Mouse (Mus musculus) forebrain, embryonic 12.5 days (tissue): ENCODE measurements around the gene Tmem129. TPM values are rescaled to one million over a fixed set of nuclear protein-coding genes. Genes with fewer than 3 reads are reported as not detected.

Experiments used
- ATAC-seq: fragments of 200-750 bp; cut with Nextera tagmentation; 2 replicates; pipeline ENCODE4 v1.8.0; 2017; ENCODE audit warnings: moderate TSS enrichment; ENCODE audit not compliant: low FRiP score
- H3K27ac ChIP-seq: fragments of 300-500 bp; sonication (generic); 2 replicates; pipeline ENCODE4 v1.5.1; 2016; ENCODE audit warnings: mild to moderate bottlenecking
- H3K27me3 ChIP-seq: fragments of 300-500 bp; sonication (generic); 2 replicates; pipeline ENCODE4 v1.6.1; 2016; ENCODE audit warnings: mild to moderate bottlenecking
- H3K36me3 ChIP-seq: fragments of 300-500 bp; sonication (generic); replicated peaks from 2 replicates; pipeline ENCODE4 v1.6.1; 2016; ENCODE audit warnings: mild to moderate bottlenecking
- H3K4me1 ChIP-seq: fragments of 300-500 bp; sonication (generic); 2 replicates; pipeline ENCODE4 v1.6.1; 2016
- H3K4me2 ChIP-seq: fragments of 300-500 bp; sonication (generic); 2 replicates; pipeline ENCODE4 v1.6.1; 2016; ENCODE audit warnings: mild to moderate bottlenecking, moderate library complexity
- H3K4me3 ChIP-seq: fragments of 300-500 bp; sonication (generic); replicated peaks from 2 replicates; pipeline ENCODE4 v1.5.1; 2016; ENCODE audit warnings: mild to moderate bottlenecking
- H3K9ac ChIP-seq: fragments of 300-500 bp; sonication (generic); 2 replicates; pipeline ENCODE4 v1.6.1; 2016; ENCODE audit warnings: mild to moderate bottlenecking
- H3K9me3 ChIP-seq: fragments of 300-500 bp; sonication (generic); 2 replicates; pipeline ENCODE4 v1.6.1; 2016
- WGBS: fragments of 180-500 bp; shearing (Covaris S2); methylation state at CpG from one replicate; pipeline ENCODE4 v1.1.7; 2016; 5-methylcytosine and 5-hydroxymethylcytosine counted together
- polyA plus RNA-seq: library from polyadenylated mRNA; unstranded; fragments of >200 nt; fragmentation: Nextera tagmentation; extraction: Ambion mirVana; gene quantifications from 2 replicates; pipeline ENCODE4 v1.2.1, GENCODE M21; 2016

Gene Tmem129
- 34.6 and 39.6 TPM in 2 replicates for polyA plus RNA-seq

DNA sequence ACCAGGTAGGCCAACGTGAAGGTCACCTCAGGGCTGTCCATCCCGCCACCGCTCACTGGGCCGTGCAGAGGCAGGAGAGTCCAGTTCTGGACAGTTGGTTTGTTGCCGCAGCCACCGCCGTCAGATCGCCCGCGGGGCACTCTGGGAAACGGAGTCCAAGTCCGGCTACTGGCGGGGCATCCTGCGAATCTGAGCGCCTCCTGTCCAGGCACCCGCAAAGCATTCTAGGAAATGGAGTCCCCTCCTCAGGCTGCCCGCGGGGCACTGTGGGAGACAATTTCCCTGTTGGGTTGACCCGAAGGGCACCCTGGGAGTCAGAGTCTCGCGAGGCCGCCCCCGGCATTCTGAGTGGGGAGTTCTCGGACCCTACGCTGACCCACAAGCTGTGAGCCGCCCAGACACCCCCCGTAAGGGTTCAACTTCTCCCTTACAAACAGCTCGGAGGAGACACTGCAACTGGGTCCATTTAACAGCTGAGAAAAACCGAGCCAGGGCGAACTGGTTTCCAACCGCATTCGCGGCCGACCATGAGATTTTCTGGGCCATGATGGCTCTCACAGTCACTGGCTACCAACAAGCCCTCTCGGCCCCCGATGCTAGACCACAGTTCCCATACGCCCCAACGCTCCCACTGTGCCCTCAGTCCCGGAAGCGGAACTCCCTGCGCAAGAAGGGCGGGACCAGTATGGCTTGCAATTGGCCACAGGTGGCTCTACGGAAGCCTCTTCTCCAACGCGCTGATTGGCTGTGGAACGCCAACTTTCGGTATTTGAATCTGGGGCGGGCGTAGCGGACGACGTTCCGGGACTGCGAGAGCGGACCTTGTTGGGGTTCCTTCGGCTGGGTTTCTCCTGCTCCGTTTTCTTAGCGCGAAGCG lies at the start of gene Tmem129, which contains the start of gene Tacc3:
Gene Tmem129, minus strand, starts transcription at position 630 of the 877 bp plus-strand sequence.
Gene Tacc3, plus strand, starts transcription at position 342 of the 877 bp plus-strand sequence.
- Histone ChIP-seq H3K9me3 (no peaks in the 10 kb centered on the region), H3K36me3 (peaks cover 48% of the 10 kb centered on the region), H3K9ac (peak within 1 kb of the TSS; percentile 86), H3K27me3 (no peaks in the 10 kb centered on the region), H3K4me1 (peaks cover 36% of the 10 kb centered on the region), H3K27ac (peak within 1 kb of the TSS; percentile 91), H3K4me3 (peak within 1 kb of the TSS; percentile 72), H3K4me2 (peak within 1 kb of the TSS; percentile 97)
- WGBS: under 1% methylated on average over 60 of the region's 60 CpGs
- ATAC-seq: peak; percentile 97

DNA sequence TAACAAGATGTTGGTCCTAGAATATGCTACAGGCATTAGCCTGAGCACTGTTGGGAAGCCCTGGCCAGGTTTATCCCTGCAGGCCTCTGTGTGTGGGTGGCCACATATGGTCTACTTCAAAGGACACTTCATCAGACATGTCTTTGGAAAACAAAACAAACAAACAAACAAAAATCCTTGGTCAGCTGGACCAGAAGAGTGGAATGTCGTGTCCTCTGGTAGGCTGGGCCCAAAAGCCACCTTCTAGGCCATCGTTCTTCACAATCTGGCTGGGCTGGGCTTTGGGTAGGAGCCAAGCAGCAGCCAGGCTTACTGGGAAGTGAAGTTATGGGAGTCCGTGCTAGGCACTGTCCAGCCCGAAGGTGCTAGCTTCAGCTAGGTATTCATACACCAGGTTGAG lies 48.9 kb upstream of the Tmem129 start:
- Histone ChIP-seq H3K27me3 (peaks cover 34% of the 10 kb centered on the region), H3K4me2 (no peak overlapping the region), H3K27ac (no peak overlapping the region), H3K9ac (no peak overlapping the region), H3K36me3 (no peaks in the 10 kb centered on the region), H3K4me1 (peaks cover 49% of the 10 kb centered on the region), H3K9me3 (no peaks in the 10 kb centered on the region), H3K4me3 (no peak overlapping the region)
- no peak for ATAC-seq
- 83% methylated on average over 4 of the region's 4 CpGs for WGBS

DNA sequence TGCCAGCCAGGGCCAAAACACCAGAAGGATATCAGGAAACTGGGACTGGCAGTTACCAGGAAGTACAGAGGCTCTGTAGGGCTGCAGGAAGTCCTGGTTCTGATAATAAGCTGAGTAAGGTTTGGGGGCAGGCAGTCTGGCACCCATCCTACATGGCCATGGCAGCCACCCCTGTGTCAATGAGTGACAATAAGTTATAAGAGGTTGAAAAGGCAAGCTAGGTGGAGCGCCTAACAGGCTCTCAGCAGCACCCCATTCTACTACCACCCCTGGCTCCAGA lies 48.1 kb upstream of the Tmem129 start:
- no peaks in the 10 kb centered on the region for H3K36me3 ChIP-seq
- H3K27ac ChIP-seq: peak overlapping the region; percentile 86
- peaks cover 55% of the 10 kb centered on the region for H3K4me1 ChIP-seq
- no peak overlapping the region for H3K4me3 ChIP-seq
- peak overlapping the region; percentile 25; the same call in 1 of the 2 replicates for H3K4me2 ChIP-seq
- H3K9me3 ChIP-seq: no peaks in the 10 kb centered on the region
- peaks cover 43% of the 10 kb centered on the region for H3K27me3 ChIP-seq
- no peak for ATAC-seq
- H3K9ac ChIP-seq: 0 out of 2 replicates have a peak overlapping the region, but pooled peaks have one; percentile 25
- 83% methylated on average over 1 of the region's 1 CpGs for WGBS

DNA sequence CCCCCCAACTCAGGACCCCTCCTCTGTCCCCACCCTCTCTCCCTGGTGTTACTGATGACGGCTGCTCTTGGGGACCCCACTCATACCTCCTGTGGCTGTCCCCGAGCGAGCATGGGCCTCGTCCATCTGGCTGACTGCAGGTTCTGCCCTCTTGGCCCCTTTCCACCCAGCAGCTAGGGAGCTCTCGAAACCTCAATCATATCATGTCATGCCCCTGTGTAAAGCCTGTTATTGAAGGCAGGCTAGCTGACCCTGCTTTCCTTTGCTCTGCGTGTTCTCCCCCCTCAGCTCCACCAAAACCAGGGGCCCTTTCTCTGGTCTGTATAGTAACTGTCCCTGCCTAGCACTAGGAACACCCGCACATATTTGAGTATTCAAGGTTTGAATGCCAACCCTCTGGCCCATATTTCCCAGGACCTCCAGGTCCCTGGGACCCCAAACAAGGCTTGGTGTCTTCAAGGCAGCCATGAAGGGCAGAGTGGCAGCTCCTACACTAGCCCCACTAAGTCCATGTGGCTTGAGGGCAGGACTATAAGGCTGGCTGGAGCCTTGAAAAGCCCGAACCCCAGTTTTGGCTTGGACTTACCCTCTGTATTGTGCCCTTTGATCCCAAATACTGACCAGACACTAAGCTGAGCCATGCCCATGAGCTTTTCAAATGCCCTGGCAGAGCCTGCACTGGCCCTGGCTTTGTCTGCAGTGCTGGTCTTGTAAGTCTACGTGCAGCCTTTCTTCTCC lies 47.6 kb upstream of the Tmem129 start:
- no peak; the same call in 1 of the 2 replicates for ATAC-seq
- Histone ChIP-seq H3K9me3 (no peaks in the 10 kb centered on the region), H3K36me3 (no peaks in the 10 kb centered on the region), H3K27me3 (peaks cover 48% of the 10 kb centered on the region), H3K4me1 (peaks cover 60% of the 10 kb centered on the region), H3K4me2 (peak overlapping the region; percentile 25), H3K4me3 (no peak overlapping the region), H3K27ac (peak overlapping the region; percentile 86), H3K9ac (0 out of 2 replicates have a peak overlapping the region, but pooled peaks have one; percentile 25)
- 15% methylated on average over 9 of the region's 9 CpGs for WGBS

DNA sequence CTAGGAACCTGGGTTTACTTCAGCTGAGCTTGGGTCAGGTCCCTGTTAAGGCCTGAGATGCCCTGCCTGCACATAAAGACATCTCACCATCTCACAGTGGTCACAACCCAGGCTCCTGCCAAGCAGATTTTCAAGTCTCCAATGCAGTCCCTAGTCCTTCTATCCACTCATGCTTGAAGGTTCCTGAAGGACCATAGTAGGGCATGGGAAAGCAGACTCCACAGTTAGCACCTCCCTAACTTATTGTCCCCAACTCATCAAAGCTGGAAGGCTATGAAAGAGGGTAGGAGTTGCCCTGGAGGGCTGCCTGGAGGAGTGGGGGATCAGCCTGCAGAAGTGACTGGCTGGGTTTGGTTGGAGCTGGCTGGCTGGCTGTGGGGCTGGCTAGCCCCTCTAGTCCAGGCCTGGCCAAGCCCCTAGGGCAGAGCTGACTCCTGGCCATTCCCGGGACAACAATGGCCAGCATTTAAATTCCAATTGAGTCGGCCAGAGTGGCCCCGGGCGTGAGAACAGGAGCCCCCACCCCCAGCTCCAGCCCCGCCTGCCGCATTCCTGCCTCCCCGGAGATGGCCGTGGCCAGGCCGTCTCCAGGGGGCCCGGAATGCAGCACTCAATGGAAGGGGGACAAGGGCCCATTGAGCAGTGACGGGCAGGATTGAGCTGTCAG lies 46.9 kb upstream of the Tmem129 start:
- peak; percentile 85 for ATAC-seq
- 0% methylated on average over 11 of the region's 11 CpGs for WGBS
- Histone ChIP-seq H3K36me3 (no peaks in the 10 kb centered on the region), H3K9me3 (no peaks in the 10 kb centered on the region), H3K4me3 (no peak overlapping the region), H3K9ac (no peak overlapping the region), H3K27me3 (peaks cover 51% of the 10 kb centered on the region), H3K4me1 (peaks cover 67% of the 10 kb centered on the region), H3K27ac (peak overlapping the region; percentile 86), H3K4me2 (peak overlapping the region; percentile 25)

DNA sequence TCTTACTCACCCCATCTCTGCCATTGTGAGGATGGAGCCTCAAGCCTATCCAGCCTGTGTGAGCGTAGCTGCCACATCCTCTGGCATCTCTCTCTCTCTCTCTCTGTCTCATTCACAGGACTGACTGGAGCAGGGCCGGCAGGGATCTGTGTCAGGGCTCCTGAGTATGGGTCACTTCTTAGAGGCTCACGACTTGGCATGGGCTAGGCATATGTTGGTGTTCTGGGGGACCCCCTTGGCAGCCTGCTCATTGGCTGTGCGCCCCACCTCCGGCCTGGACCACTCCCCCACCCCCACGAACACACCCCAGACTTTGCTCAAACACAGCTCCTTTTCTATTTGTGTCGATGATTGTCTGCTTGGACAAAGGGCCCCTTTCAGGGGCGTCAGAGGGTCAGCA lies 45.8 kb upstream of the Tmem129 start:
- Histone ChIP-seq H3K4me1 (peaks cover 76% of the 10 kb centered on the region), H3K4me2 (peak overlapping the region; percentile 22; the same call in 1 of the 2 replicates), H3K4me3 (no peak overlapping the region), H3K9me3 (no peaks in the 10 kb centered on the region), H3K27me3 (peaks cover 61% of the 10 kb centered on the region), H3K36me3 (no peaks in the 10 kb centered on the region), H3K27ac (peak overlapping the region; percentile 86), H3K9ac (peak overlapping the region; percentile 29)
- ATAC-seq: peak; percentile 27; the same call in 1 of the 2 replicates
- 15% methylated on average over 8 of the region's 8 CpGs for WGBS

DNA sequence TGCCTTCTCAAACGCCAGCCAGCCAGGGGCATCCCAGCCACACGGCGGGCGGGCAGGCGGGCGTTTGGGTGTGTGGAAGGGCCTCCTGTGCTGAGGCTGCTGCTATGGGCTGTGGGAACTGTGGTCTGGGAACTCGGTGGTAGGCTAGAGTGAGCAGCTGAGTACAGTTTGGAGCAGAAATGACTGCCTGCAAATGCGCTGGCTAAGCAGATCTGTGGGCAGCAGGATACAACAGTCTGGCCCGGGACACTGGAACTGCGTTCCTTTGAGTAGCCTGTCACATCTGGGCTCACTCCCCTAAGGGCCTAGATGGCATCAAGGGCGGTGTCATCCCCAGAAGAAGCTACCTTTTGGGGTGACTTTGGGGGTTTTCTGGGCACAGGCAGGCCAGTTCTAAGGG lies 43.6 kb upstream of the Tmem129 start:
- Histone ChIP-seq H3K4me2 (no peak overlapping the region), H3K4me3 (no peak overlapping the region), H3K4me1 (peaks cover 95% of the 10 kb centered on the region), H3K27ac (peak overlapping the region; percentile 50; the same call in 1 of the 2 replicates), H3K27me3 (peaks cover 77% of the 10 kb centered on the region), H3K9me3 (no peaks in the 10 kb centered on the region), H3K36me3 (no peaks in the 10 kb centered on the region), H3K9ac (no peak overlapping the region)
- 88% methylated on average over 11 of the region's 11 CpGs for WGBS
- ATAC-seq: no peak

DNA sequence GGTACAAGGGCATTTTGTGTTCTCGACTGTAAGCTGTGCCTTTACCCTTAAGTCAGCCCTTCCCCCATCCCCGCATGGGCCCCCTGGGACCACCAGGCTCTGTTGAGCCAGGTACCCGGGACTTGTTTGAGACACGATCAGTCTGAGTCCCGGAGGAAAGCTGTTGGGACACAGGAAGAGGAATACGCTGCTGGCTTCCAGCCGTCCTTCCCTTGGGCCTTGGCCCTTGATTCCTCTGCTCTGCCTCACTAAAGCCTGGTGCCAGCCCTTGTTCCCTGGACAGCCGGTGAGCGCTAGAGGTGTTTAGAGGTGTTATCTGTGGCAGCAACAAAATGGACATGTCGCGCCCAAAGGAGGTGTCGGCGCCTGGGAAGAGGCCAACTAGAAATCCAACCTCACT lies 41.8 kb upstream of the Tmem129 start:
- Histone ChIP-seq H3K4me2 (no peak overlapping the region), H3K27me3 (peaks cover 82% of the 10 kb centered on the region), H3K36me3 (no peaks in the 10 kb centered on the region), H3K9ac (no peak overlapping the region), H3K4me3 (no peak overlapping the region), H3K9me3 (no peaks in the 10 kb centered on the region), H3K27ac (0 out of 2 replicates have a peak overlapping the region, but pooled peaks have one; percentile 56), H3K4me1 (peaks cover 95% of the 10 kb centered on the region)
- WGBS: 48% methylated on average over 13 of the region's 13 CpGs
- ATAC-seq: no peak

DNA sequence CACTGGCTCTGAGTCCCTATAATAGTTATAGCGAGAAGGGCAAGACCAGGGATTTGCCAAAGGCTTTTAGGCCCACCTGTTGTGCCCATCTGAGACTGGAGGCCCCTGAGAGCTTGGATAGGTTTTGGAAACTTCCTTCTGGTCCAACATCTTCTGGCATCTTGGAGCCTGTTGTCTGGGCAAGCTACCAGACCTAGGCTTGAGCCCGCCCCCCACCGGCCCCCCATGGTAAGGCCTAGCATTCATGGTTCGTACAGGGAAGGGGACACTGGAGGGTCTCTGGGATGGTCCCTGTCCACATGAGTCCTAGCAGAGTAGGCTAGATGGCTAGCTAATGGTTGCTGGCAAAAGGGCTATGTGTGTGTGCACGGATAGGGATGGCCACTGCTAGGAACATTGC lies 40.5 kb upstream of the Tmem129 start:
- peak overlapping the region; percentile 84 for H3K27ac ChIP-seq
- 0 out of 2 replicates have a peak overlapping the region, but pooled peaks have one; percentile 22 for H3K4me2 ChIP-seq
- peaks cover 95% of the 10 kb centered on the region for H3K4me1 ChIP-seq
- H3K36me3 ChIP-seq: no peaks in the 10 kb centered on the region
- H3K9ac ChIP-seq: no peak overlapping the region
- WGBS: 69% methylated on average over 5 of the region's 5 CpGs
- H3K4me3 ChIP-seq: no peak overlapping the region
- peaks cover 84% of the 10 kb centered on the region for H3K27me3 ChIP-seq
- H3K9me3 ChIP-seq: no peaks in the 10 kb centered on the region
- no peak for ATAC-seq

DNA sequence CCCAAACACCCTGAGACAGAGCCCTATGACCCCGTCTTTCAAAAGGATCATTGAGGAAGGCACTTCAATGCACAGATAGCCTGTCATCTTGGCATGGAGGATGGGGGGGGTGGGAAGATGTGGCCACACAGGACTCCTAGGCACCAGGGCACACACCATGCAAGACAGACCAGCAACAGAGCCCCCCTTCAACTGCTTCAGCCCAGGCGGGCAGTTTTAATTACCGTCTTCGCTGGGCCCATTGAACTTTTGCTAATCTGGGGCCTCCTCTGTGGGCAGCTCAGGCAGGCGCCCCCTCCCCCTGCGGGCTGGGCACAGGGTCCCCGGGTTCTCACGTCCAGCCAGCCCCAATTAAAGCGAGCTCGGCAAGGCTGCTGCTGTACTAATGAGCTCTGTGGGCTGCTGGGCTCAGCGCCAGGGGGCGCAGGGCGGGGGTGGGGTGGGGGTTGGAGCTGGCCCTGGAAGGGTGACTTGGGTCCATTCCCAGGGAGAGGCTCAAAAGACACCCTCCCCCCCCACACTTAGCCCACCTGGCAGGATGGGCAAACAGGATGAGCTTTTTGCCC lies 39.8 kb upstream of the Tmem129 start:
- peak overlapping the region; percentile 22; the same call in 1 of the 2 replicates for H3K4me2 ChIP-seq
- no peaks in the 10 kb centered on the region for H3K36me3 ChIP-seq

DNA sequence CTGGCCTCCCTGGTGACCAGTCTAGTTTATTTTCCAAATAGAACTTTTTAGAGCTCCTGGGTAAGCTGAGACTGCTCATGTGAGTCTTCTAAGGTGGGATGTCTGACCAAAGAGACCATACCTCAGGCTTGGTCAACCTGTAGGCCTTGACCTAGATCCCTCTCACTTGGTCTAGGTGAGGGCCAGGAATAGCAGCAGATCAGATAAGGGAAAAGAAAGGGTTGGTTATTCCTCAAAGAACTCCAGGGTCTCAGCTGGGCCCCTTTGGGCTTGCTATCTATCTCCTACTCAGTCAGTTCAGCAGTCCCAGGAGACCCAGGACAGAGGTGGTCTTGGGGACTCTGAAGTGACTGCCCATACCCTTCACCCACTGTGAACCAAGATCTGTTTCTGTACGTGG lies 39.3 kb upstream of the Tmem129 start:
- peaks cover 84% of the 10 kb centered on the region for H3K27me3 ChIP-seq
- WGBS: 8% methylated on average over 1 of the region's 1 CpGs
- no peak overlapping the region for H3K9ac ChIP-seq
- H3K36me3 ChIP-seq: no peaks in the 10 kb centered on the region
- no peaks in the 10 kb centered on the region for H3K9me3 ChIP-seq
- H3K4me2 ChIP-seq: 0 out of 2 replicates have a peak overlapping the region, but pooled peaks have one; percentile 22
- H3K4me1 ChIP-seq: peaks cover 94% of the 10 kb centered on the region
- peak overlapping the region; percentile 84 for H3K27ac ChIP-seq
- 0 out of 2 replicates have a peak, but pooled peaks have one; percentile 0 for ATAC-seq
- H3K4me3 ChIP-seq: no peak overlapping the region

More for the DNA sequence above, 39.8 kb upstream of the Tmem129 start:
- no peak overlapping the region for H3K4me3 ChIP-seq
- peak; percentile 72 for ATAC-seq
- peaks cover 94% of the 10 kb centered on the region for H3K4me1 ChIP-seq
- H3K9ac ChIP-seq: no peak overlapping the region
- H3K27me3 ChIP-seq: peaks cover 84% of the 10 kb centered on the region
- WGBS: 6% methylated on average over 13 of the region's 13 CpGs
- H3K9me3 ChIP-seq: no peaks in the 10 kb centered on the region
- peak overlapping the region; percentile 84 for H3K27ac ChIP-seq
